Mouse (Mus musculus): ENCODE measurements at regions not wholly inside any gene's neighbourhood (a gene's known extent, or its start where the extent isn't known, plus 50 kb on each side); places are given as distances from the start of the nearest gene placed in this dataset.

DNA sequence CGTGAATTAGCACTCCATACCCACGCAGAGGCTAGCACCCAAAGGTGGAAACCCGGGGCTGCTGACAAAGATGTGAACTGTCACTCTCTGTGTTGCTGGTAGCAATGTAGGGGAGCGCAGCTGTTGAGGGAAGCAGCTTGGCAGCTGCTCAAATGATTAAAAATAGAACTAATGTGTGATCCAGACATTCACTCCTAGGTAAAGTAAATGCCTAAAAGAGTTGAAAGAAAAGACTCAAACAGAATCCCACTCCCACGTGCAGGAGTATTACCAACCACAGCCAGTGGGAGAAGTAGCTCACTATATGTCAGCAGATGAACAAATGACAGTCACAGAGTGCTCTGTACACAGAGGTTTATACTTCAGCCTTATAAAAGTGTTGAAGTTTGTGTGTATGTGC, 558.0 kb downstream of the Ptprc start:
- TF ChIP-seq GATA1 (IDR thresholded peaks at IDR 0.05; ENCODE audit: borderline replicate concordance, low read length) (no peak), FLI1 (IDR thresholded peaks at IDR 0.05; ENCODE audit: low read length) (no peak)
